Mouse (Mus musculus) CD4-positive naive resting alpha-beta T cell, adult 76 days (primary cell): Measurements from ENCODE around the gene Olfr132. TPM values are rescaled to one million over a fixed set of nuclear protein-coding genes. Genes with fewer than 3 reads are reported as not detected.

Experiments
- total RNA-seq: library from RNA; stranded (reverse); gene quantifications from one replicate; pipeline ENCODE4 v1.2.4, GENCODE M21; 2023

Gene Olfr132
- not detected for total RNA-seq

DNA sequence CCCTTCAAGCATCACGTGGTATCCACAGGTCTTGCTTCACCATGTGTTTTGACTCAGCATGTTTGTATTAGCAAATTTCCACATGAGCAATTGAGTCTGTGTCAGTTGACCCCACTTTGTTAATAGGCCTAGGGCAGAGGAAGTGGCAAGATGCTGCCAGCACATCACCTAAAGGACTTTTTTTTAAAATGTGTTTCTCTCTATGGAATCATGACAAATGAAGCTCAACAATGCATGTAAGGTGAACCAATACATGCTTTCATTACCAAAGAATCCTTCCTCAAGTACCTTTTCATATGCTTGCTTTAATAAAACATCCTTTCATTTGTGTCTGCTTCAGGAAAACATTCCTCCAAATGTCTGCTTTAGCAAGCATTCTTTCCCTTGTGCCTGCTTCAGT is at the start of gene Olfr132:
Gene Olfr132 (minus strand): TSS at position 101 of the 400 bp plus-strand sequence.

DNA sequence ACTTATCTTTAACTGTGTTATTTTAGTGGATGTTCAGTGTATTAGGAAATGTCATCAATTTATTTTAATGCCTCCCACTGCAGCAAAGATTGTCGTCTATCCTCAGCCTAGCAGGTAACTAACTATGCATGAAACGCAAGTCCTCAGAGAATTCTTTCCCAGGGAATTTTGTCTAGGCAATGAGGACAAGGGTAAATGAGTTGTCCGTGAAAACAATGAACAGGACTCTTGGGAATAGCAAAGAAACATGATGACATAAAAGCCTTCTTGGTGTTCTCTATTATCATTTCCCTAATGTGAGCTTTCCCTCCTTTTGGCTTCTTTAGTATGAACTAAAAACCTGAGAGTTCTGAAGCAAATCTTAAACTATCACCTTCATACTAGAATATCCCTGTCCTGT is 36.8 kb upstream of the Olfr132 start, which contains the start of gene Olfr134:
Gene Olfr134 (plus strand): TSS at position 301 of the 400 bp plus-strand sequence.

DNA sequence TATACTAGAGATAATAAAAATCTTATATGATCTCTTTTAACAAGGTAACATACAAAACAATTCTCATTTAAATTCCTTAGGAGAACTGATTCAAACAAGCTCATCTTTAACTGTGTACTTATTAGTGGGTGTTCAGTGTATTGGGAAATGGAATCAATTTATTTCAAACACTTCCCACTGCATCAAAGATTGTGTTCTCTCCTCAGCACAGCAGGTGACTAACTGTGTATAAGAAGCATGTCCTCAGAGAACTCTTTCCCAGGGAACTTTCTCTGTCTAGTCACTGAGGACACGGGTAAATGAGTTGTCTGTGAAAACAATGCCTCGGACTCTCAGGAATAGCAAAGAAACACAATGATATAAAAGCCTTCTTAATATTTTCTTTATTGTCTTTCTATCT is 10.7 kb upstream of the Olfr132 start, which contains the start of gene Olfr133:
Gene Olfr133 (plus strand): TSS at position 301 of the 400 bp plus-strand sequence.

DNA sequence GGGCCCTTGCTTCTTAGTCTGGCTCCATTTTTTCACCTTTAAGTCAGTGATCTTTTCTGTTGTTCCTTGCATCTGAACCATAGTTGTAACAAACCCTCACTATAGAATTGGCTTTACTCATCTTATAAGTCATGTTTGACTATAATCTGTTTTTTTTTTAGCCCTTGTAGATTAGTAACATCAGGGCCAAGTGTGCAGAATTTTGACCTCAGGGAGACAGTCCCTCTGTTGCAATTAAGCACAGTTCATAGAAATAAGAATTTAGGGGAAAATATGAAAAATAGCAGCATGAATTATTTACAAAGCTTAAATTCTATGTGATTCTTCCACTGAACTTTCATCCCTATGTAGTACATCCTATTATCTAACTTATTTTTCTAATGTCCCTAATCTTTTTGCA is 45.7 kb downstream of the Olfr132 start, which contains the start of gene Olfr131:
Gene Olfr131 (minus strand): TSS at position 101 of the 400 bp plus-strand sequence.

Other genes starting within 250 kb of the Olfr132 start
- not detected for gene Olfr127, start 234.1 kb downstream of the Olfr132 start, total RNA-seq
- not detected for gene Olfr128, start 214.0 kb downstream of the Olfr132 start, total RNA-seq
- gene Olfr761, start 181.4 kb downstream of the Olfr132 start, total RNA-seq = not detected
- gene Olfr129, start 74.4 kb downstream of the Olfr132 start, total RNA-seq = not detected
- not detected for gene Olfr130, start 70.6 kb downstream of the Olfr132 start, total RNA-seq
- not detected for gene Olfr131, start 45.8 kb downstream of the Olfr132 start, total RNA-seq
- not detected for gene Olfr133, start 10.8 kb upstream of the Olfr132 start, total RNA-seq
- not detected for gene Olfr134, start 36.9 kb upstream of the Olfr132 start, total RNA-seq
- gene Olfr135, start 69.8 kb upstream of the Olfr132 start, total RNA-seq = not detected
- not detected for gene Olfr138, start 126.5 kb upstream of the Olfr132 start, total RNA-seq
- not detected for gene Olfr137, start 173.0 kb upstream of the Olfr132 start, total RNA-seq
- not detected for gene Olfr136, start 195.3 kb upstream of the Olfr132 start, total RNA-seq